Mouse (Mus musculus) embryonic facial prominence, embryonic 14.5 days (tissue): Measurements from ENCODE around the gene Yes1. TPM values are rescaled to one million over a fixed set of nuclear protein-coding genes. Genes with fewer than 3 reads are reported as not detected.
"Not testable (repeated sequence)": the region's sequence is repeated elsewhere in the genome, so short reads cannot be mapped to it uniquely, and the experiment has no call there.

Source experiments
- ATAC-seq: fragments of 200-750 bp; cut with Nextera tagmentation; 2 replicates; pipeline ENCODE4 v1.8.0; 2017; ENCODE audit warnings: low read depth, moderate number of reproducible peaks, moderate TSS enrichment
- DNase-seq: peaks from one replicate; pipeline ENCODE4 v3.0.0-alpha.2; 2015; ENCODE audit warnings: low spot score
- H3K27ac ChIP-seq: fragments of 300-500 bp; sonication (generic); replicated peaks from 2 replicates; pipeline ENCODE4 v1.5.1; 2014; ENCODE audit warnings: low read depth, mild to moderate bottlenecking, low read length, moderate library complexity
- H3K27me3 ChIP-seq: fragments of 300-500 bp; sonication (generic); replicated peaks from 2 replicates; pipeline ENCODE4 v1.6.1; 2014; ENCODE audit warnings: low read length; ENCODE audit not compliant: control insufficient read depth, insufficient read depth
- H3K36me3 ChIP-seq: fragments of 300-500 bp; sonication (generic); 2 replicates; pipeline ENCODE4 v1.6.1; 2014; ENCODE audit warnings: low read length, mixed read lengths; ENCODE audit not compliant: control insufficient read depth, insufficient read depth
- H3K4me1 ChIP-seq: fragments of 300-500 bp; sonication (generic); 2 replicates; pipeline ENCODE4 v1.6.1; 2014; ENCODE audit warnings: antibody characterized with exemption, low read length; ENCODE audit not compliant: control insufficient read depth, insufficient read depth
- H3K4me2 ChIP-seq: fragments of 300-500 bp; sonication (generic); 2 replicates; pipeline ENCODE4 v1.6.1; 2014; ENCODE audit warnings: low read depth, mild to moderate bottlenecking, low read length, moderate library complexity, mixed read lengths
- H3K4me3 ChIP-seq: fragments of 300-500 bp; sonication (generic); 2 replicates; pipeline ENCODE4 v1.5.1; 2014; ENCODE audit warnings: low read depth, mild to moderate bottlenecking, low read length
- H3K9ac ChIP-seq: fragments of 300-500 bp; sonication (generic); 2 replicates; pipeline ENCODE4 v1.6.1; 2014; ENCODE audit warnings: low read depth, mild to moderate bottlenecking, low read length, moderate library complexity, mixed read lengths
- H3K9me3 ChIP-seq: fragments of 300-500 bp; sonication (generic); 2 replicates; pipeline ENCODE4 v1.6.1; 2016; ENCODE audit warnings: low read length; ENCODE audit not compliant: control insufficient read depth
- WGBS: fragments of 180-500 bp; shearing (Covaris S2); extraction: QIAGEN DNeasy Blood & Tissue Kit; methylation state at CpG from one replicate; pipeline ENCODE4 v1.1.7; 2014; 5-methylcytosine and 5-hydroxymethylcytosine counted together
- polyA plus RNA-seq: library from polyadenylated mRNA; unstranded; fragments of >200 nt; fragmentation: Nextera tagmentation; extraction: Ambion mirVana; gene quantifications from 2 replicates; pipeline ENCODE4 v1.2.1, GENCODE M21; 2014

Yes1 gene
- polyA plus RNA-seq, 1 experiment from 2014 or later, result 32.2 TPM

GRCm38 (mm10) chr5:32610064-32610800 lies 739 bp upstream of the Yes1 start:
- peak overlapping the region; percentile 93 for H3K9ac ChIP-seq
- peak overlapping the region; percentile 89 for H3K27ac ChIP-seq
- 18% methylated on average over 21 of the region's 21 CpGs for WGBS
- ATAC-seq, result no peak; the same call in 1 of the 2 replicates
- H3K4me1 ChIP-seq, result 0 out of 2 replicates have a peak, but pooled peaks cover 5% of the 10 kb centered on the region
- H3K27me3 ChIP-seq, result no peaks in the 10 kb centered on the region
- peak overlapping the region; percentile 66 for H3K4me3 ChIP-seq
- peak; percentile 63 for DNase-seq
- H3K4me2 ChIP-seq, result peak overlapping the region; percentile 68
- H3K36me3 ChIP-seq, result no peaks in the 10 kb centered on the region
- H3K9me3 ChIP-seq, result no peaks in the 10 kb centered on the region

DNA sequence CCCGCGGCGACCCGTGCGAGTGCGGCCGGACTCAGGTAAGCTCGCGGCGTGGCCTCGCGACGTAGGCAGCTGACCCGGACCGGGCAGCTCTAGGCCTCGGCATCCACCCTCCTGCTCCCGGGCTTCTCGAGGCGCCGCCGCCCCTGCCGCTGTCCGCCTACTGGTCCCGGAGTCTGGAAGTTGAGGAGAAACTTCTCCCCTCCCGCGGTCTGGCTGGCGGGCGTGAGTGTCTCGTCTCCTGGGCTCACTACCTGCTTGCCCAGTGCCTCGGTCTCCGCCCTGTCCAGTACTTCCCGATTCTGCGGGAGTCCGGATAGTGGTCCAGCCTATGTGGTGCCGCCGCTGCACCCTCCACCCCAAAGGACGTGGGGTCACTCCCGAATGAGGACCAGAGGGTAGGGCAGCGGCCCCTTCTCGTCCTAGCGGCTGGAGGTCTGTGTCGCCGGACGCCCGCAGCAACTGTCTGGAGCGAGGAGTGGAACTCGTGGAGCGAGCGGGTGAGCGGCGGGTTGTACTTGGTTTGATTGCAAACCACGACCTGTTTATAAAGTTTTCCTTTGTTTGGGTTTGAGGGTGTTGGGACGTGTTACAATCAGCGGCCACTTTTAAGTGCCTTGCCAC lies 480 bp downstream of the Yes1 start:
- H3K27me3 ChIP-seq, result no peaks in the 10 kb centered on the region
- H3K27ac ChIP-seq, result peak overlapping the region; percentile 89
- H3K4me1 ChIP-seq, result 0 out of 2 replicates have a peak, but pooled peaks cover 8% of the 10 kb centered on the region
- H3K4me2 ChIP-seq, result peak overlapping the region; percentile 68
- 0% methylated on average over 33 of the region's 54 CpGs for WGBS
- H3K36me3 ChIP-seq, result no peaks in the 10 kb centered on the region
- peak overlapping the region; percentile 93 for H3K9ac ChIP-seq
- peak; percentile 75 for ATAC-seq
- H3K9me3 ChIP-seq, result no peaks in the 10 kb centered on the region
- peak; percentile 35 for DNase-seq
- H3K4me3 ChIP-seq, result peak overlapping the region; percentile 66

- ATAC-seq, result no peak
- Histone ChIP-seq H3K36me3 (no peaks in the 10 kb centered on the region), H3K4me2 (no peak overlapping the region), H3K9ac (no peak overlapping the region), H3K4me3 (no peak overlapping the region), H3K27me3 (no peaks in the 10 kb centered on the region), H3K9me3 (no peaks in the 10 kb centered on the region), H3K27ac (peak overlapping the region; percentile 25; the same call in 1 of the 2 replicates), H3K4me1 (0 out of 2 replicates have a peak, but pooled peaks cover 8% of the 10 kb centered on the region)
- 71% methylated on average over 2 of the region's 2 CpGs for WGBS
- DNase-seq, result peak; percentile 17
Measured at GRCm38 (mm10) chr5:32614291-32614690, 3.3 kb downstream of the Yes1 start.

GRCm38 (mm10) chr5:32614691-32615090 lies 3.7 kb downstream of the Yes1 start:
- H3K4me3 ChIP-seq, result no peak overlapping the region
- DNase-seq (peak; percentile 40), ATAC-seq (no peak)
- H3K9ac ChIP-seq, result no peak overlapping the region
- no peaks in the 10 kb centered on the region for H3K36me3 ChIP-seq
- H3K9me3 ChIP-seq, result no peaks in the 10 kb centered on the region
- no peak overlapping the region for H3K4me2 ChIP-seq
- WGBS, result 63% methylated on average over 4 of the region's 4 CpGs
- no peaks in the 10 kb centered on the region for H3K27me3 ChIP-seq
- H3K27ac ChIP-seq, result peak overlapping the region; percentile 25; the same call in 1 of the 2 replicates
- H3K4me1 ChIP-seq, result 0 out of 2 replicates have a peak, but pooled peaks cover 8% of the 10 kb centered on the region

DNA sequence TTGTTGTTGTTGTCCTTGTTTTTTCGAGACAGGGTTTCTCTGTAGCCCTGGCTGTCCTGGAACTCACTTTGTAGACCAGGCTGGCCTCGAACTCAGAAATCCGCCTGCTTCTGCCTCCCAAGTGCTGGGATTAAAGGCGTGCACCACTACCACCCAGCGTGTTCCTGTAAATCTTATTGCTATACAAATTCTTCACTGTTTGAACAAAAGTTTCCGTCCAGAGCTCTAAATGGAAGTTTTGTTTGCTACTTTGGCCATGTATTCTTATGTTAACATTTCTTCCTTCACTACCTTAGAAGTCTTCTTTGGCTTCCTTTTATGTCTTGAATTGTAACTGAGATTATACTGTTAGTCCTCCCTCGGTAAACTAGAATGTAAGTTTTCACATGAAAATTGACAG lies 5.5 kb downstream of the Yes1 start:
- 89% methylated on average over 7 of the region's 7 CpGs for WGBS
- H3K27ac ChIP-seq, H3K9me3 ChIP-seq, H3K27me3 ChIP-seq, H3K4me3 ChIP-seq, ATAC-seq, H3K36me3 ChIP-seq, DNase-seq, H3K9ac ChIP-seq, H3K4me1 ChIP-seq, H3K4me2 ChIP-seq: not testable (repeated sequence)

- Histone ChIP-seq H3K4me1 (0 out of 2 replicates have a peak, but pooled peaks cover 8% of the 10 kb centered on the region), H3K9ac (no peak overlapping the region), H3K9me3 (no peaks in the 10 kb centered on the region), H3K27ac (no peak overlapping the region), H3K4me3 (no peak overlapping the region), H3K36me3 (no peaks in the 10 kb centered on the region), H3K4me2 (no peak overlapping the region), H3K27me3 (no peaks in the 10 kb centered on the region)
- WGBS, result 86% methylated on average over 1 of the region's 1 CpGs
- no peak for DNase-seq
- no peak for ATAC-seq
Measured at GRCm38 (mm10) chr5:32617851-32618250, 6.9 kb downstream of the Yes1 start.

DNA sequence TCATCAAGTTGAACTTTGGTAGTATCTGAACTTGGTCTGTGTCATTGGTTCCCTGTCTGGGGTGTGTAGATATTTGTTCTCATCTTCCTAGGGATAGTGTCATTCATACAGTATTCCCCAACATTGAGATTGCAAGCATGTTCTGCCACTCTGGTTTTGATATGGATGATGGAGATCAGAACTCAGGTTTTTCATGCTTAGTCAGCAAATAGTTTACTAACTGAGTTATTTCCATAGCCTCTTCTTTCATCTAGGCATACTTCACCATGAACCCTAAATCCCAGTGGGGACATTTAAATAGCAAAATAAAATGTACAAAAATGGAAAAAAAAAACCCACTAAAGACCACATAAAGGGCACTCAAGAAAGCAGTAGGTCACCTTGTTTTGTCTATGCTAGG lies 12.7 kb downstream of the Yes1 start:
- Histone ChIP-seq H3K4me3 (no peak overlapping the region), H3K9ac (no peak overlapping the region), H3K27ac (no peak overlapping the region), H3K36me3 (no peaks in the 10 kb centered on the region), H3K9me3 (no peaks in the 10 kb centered on the region), H3K4me1 (no peaks in the 10 kb centered on the region), H3K27me3 (no peaks in the 10 kb centered on the region), H3K4me2 (no peak overlapping the region)
- ATAC-seq (no peak), DNase-seq (no peak)

GRCm38 (mm10) chr5:32624777-32625176 lies 13.8 kb downstream of the Yes1 start:
- Histone ChIP-seq H3K36me3 (no peaks in the 10 kb centered on the region), H3K9ac (no peak overlapping the region), H3K4me2 (no peak overlapping the region), H3K27me3 (no peaks in the 10 kb centered on the region), H3K9me3 (no peaks in the 10 kb centered on the region), H3K4me3 (no peak overlapping the region), H3K4me1 (no peaks in the 10 kb centered on the region), H3K27ac (no peak overlapping the region)
- DNase-seq (no peak), ATAC-seq (no peak)
- WGBS, result 91% methylated on average over 2 of the region's 2 CpGs
